Mouse (Mus musculus): ENCODE results near the gene Smarcc2. TPM values are rescaled to one million over a fixed set of nuclear protein-coding genes. Genes with fewer than 3 reads are reported as not detected.
A peak's percentile ranks its signal among the peaks of the same experiment; 100 is the strongest.
"Not testable (repeated sequence)": the region's sequence is repeated elsewhere in the genome, so short reads cannot be mapped to it uniquely, and the experiment has no call there.

Gene Smarcc2
- total RNA-seq, 4 experiments from 2014 or later: 45.6 to 53.3 (median 49.5) TPM

DNA sequence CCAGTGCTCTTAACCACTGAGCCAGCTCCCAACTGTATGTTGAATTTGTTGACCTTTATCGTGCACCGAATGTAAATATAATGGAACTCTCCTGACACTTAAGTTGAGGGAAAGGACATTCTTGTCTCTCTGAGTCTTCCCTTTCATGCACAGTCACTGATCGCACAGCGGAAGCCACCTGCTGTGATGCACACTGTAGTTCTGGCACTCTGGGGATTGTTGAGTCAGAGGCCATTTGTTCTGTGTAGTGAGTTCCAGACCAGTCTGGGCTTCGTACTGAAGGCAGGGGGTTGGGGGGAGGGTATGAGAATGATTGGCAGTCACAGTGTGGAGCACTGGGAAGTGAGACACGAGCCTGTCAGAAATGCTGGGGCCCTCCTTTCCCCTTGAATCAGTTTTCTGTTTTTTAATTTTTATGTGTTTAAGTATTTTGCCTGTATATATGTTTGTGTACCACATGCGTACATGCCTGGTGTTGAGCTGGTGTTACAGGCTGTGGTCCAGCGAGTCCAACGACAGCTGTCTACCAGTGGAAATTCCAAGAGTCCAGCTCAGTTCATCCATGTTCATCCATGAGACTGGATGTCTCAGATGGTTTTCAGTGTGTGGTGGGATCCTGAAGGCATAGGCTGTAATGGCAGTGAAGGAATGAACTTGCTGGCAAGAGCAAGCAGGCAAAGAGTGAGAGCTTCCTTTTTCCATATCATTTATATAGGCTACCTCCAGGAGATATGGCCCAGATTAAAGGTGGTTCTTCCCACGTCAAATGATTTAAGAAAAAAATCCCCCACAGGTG is 17.5 kb upstream of the Smarcc2 start:
- DNase-seq (ENCODE audit: low spot score in 2 of 2): no peak

DNA sequence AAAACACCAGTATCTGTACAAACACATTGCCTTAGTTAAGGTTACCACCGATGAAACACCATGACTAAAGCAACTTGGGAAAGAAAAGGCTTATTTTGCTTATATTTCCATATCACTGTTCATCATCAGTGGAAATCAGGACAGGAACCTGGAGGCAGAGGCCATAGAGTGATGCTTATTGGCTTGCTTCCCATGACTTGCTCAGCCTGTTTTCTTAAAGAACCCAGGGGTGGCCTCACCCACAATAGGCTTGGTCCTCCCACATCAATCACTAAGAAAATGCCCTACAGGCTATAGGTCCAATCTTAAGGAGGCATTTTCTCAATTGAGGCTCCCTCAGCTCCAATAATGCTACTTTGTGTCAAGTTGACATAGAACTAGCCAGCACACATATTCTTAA is 16.3 kb upstream of the Smarcc2 start:
- no peak for DNase-seq (ENCODE audit: low spot score in 2 of 2)

DNA sequence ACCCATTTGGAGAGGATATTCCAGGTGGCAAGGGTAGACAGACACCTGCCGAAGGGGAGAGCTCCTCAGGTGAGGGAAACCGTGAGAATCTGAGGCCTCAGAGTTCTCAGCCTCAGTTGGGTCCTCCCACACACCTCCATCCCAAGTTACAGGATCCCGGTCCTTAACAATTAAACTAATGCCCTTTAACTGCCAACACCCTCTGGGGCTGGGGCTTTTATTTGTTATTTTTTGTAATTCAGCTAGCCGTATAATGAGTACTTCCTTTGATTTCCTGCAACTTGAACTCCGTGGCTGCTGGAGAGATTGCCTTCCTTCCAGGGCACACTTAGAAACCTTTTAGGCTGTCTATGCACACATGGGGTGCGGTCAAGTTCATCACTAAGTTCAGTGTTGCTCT is 14.7 kb upstream of the Smarcc2 start:
- no peak for DNase-seq (ENCODE audit: low spot score in 2 of 2)

DNA sequence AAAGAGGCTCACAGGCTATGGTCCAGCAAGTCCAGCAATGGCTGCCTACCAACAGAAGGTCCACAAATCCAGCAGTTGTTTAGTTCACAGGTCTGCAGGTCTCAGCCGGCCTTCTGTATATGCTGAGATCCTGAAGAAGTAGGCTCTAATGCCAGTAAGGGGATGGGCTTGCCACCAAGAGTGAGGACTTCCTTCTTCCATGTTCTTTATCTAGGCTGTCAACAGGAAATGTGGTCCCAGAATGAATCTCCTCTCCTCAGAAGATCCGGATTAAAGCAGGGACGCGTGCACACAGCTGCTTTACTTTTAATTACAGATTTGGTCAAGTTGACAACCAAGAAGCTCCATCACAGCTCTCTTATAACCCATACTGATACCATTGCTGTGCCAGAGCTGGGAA is 13.6 kb upstream of the Smarcc2 start:
- DNase-seq (ENCODE audit: low spot score in 2 of 2): no peak

DNA sequence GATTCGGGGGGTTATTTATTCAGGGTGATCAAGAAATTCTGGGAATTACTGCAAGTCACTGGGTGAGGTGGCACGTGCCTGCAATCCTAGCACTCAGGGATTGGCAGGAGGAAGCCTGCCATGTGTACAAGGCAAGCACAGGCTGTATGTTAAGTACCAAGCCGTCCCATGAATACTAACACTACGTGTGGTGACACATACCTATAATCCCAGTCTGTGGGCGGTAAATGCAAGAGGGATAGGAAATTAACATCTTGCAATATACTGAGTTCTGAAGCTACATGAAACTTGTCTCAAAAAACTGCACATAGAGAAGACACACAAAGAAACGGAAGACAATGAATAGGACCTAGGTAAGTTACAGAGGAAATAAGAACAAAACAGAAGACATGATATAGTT is 8.0 kb upstream of the Smarcc2 start:
- DNase-seq (ENCODE audit: low spot score in 2 of 2): no peak

DNA sequence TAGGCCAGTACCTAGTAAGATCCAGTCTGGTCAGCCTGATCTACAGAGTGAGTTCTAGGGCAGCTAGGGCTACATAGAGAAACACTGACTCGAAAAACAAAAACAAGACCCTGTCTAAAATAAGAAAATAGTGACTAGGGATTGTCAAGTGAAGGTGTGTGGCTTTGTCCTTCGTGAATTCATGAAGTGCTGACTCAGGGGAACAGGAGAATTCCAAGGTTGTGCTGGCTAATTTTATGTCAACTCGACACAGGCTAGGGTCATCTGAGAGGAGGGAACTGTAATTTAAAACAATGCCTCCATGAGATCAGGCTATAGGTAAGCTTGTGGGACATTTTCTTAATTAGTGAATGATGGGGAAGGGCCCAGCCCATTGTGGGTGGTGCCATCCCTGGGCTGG is 4.6 kb upstream of the Smarcc2 start:
- DNase-seq (ENCODE audit: low spot score in 2 of 2): no peak

DNA sequence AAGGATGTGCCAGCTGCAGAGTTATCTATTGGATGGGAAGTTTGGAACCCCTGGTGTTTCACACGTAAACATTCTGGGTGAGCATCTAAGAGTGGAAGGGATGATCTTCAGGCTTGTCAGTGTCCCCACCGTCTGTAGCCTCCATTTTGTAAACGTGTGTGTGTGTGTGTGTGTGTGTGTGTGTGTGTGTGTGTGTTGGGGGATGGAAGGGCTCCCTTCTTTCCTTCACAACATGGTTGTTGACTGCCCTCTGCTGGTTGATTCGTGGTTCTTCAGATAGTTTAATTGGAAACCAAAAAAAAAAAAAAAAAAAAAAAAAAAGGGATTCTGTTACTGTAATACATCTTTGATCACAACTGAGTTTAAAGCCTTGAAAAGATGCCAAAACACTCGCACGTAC is 3.8 kb upstream of the Smarcc2 start:
- peak; percentile 38 to 54 for DNase-seq (ENCODE audit: low spot score in 2 of 2)

DNA sequence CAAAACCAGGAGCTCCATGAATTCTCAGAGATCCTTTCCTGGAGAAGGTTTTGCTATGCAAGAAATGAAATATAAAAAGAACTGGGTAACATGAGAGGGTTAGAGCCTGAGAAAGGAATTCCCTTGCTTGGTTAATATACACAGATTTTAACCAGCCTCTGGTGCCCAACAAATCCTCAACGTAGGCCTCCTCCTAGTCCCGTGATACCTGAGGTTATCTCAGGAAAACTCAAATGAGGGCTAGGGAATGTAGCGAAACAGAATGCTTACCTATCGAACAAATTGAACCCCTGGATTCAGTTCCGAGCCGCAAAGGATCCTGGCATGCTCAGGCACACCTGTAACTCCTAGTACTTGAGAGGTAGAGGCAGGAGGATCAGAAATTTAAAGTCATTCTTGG is 1.4 kb upstream of the Smarcc2 start:
- no peak for DNase-seq (ENCODE audit: low spot score in 2 of 2)

DNA sequence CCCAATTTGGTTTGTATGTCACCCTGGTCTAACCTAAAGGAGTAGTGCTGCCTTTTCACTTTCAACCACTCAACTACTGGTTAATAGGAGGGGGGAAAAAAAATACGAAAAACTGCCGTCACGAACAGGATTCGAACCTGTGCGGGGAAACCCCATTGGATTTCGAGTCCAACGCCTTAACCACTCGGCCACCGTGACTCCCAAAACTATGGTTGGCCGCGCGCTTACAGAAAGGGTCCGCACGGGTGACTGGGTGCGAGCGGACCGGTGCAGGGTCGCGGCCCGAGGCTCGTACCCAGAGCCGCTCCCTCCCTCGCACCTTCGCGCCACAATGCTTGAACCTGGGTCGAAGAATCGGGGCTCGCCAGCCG is 715 bp upstream of the Smarcc2 start:
- DNase-seq (ENCODE audit: low spot score in 2 of 2): peak; percentile 81 to 83

DNA sequence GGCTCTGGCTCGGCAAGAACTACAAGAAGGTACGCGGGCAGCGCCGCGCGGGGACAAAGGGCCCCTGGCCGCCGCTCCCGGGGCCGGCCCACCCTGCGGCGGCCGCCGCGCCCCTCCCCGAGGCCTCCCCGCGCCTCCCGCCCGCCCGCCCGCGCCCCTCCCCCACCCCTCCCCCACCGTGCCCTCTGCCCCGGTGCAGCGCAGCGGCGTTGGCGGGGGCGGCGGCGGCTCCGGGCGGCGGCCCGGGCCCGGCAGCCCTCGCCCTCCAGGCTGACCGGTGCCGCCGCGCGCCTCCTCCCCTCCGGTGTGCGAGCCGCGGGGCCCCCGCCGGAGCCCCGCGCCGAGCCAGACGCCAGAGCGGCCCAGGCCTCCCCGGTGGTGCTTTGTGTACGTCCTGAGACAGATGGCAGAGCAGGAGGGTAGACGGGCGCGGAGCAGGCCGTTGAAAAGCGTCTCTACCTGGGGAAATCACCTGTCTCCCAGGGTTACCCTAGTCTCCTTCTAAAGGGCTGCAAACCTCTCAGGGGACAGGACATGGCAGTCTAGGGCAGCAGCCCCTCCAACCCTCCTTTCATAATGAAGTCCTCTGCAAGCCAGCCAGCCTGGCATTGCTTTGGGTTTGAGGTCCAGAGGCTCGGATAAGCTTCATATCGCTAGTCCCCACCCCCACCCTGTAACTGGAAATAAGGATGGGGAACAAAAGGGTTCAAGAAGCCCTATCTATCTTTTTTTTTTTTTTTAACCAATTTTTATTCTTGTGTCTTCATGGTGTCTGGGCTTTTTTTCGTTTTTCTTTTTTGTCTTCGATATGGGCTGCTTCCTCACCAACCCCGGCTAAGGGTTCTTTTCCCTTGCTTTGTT is 591 bp downstream of the Smarcc2 start:
- DNase-seq (ENCODE audit: low spot score in 2 of 2): no peak

DNA sequence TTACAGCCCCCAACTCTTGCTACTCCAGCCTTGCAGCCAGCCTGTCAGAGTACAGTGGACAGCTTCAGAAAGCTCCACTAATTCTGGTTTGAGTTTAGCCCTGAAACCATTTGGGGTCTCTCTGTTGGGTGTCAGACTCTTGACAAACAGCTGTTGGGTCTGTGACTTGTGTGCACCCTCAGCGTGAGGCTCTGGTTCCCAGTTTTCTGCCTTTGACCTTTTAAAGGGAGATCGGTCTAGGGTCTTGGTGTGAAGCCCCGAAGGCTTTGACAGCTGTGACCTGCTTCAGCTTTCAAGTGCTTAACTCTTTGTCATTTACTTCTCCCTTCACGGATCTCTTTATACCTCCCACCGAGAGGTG is 1.2 kb downstream of the Smarcc2 start:
- DNase-seq (ENCODE audit: low spot score in 2 of 2): no peak

DNA sequence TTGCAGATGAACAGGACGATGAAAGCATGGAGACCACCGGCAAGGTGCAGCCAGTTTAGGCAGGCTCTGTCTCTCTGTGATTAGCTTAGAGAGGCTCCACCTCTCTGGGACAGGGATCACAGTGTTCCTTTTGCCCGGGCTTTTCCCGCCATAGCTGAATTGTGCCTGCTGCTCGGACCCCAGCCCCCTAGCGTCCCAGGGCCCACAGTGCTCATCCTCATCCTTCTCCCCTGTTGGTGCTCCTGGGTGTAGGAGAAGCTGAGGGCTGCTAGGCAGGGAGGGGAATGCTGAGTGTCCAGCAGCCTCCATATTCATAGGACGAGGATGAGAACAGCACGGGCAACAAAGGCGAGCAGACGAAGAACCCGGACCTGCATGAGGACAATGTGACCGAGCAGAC is 15.3 kb downstream of the Smarcc2 start:
- no peak for DNase-seq (ENCODE audit: low spot score in 2 of 2)

DNA sequence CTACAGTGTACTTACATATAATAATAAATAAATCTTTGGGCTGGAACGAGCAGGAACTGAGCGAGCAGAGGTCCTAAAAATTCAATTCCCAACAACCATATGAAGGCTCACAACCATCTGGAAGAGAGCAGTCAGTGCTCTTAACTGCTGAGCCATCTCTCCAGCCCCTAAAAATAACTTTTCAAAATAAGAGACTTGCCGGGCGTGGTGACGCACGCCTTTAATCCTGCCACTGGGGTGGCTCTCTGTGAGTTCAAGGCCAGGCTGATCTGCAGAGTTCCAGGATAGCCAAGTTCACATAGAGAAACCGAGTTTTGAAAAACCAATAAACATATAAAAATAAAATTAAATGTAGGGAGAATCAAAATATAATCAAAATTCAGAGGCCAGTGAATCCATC is 27.3 kb downstream of the Smarcc2 start:
- DNase-seq (ENCODE audit: low spot score in 2 of 2): no peak

DNA sequence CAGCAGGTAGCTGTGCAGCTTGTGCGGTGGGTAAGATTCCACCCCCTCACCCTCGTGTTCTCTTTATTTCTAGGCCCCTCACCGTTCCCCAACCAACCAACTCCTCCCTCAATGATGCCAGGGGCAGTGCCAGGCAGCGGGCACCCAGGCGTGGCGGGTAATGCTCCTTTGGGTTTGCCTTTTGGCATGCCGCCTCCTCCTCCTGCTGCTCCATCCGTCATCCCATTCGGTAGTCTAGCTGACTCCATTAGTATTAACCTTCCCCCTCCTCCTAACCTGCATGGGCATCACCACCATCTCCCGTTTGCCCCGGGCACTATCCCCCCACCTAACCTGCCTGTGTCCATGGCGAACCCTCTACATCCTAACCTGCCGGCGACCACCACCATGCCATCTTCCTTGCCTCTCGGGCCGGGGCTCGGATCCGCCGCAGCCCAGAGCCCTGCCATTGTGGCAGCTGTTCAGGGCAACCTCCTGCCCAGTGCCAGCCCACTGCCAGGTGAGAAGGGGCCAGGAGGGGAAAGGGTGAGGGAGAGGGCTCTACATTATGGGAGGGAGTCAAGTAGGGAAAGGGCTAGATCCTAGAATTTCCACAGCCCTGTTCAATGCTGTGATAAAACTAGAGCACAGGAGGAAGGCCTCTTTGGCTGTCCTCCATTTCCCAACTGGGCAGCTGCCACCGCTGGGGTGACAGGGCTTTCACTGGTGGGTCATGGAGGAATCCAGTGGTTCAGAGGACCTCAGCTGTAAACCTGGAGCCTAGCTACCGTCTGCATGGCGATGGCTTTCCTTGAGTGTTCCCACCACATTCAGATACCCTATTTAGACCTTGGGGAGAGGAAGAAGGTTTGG is 29.0 kb downstream of the Smarcc2 start:
- no peak for DNase-seq (ENCODE audit: low spot score in 2 of 2)

DNA sequence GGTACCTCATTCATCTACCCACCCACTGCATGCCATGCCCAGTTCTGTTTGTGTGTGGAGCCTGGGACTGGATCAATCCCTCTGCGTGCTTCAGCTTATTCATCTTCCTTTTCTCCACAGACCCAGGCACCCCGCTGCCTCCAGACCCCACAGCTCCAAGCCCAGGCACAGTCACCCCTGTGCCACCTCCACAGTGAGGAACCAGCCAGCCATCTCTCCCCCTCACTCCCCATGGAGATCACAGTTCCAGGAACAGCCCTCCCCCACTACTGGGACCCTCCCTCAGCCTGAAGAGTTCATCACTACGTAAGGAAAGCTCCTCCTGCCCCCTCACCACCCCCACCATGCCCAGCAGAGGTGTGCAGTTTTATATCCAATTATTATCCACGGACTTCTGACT is 29.7 kb downstream of the Smarcc2 start:
- no peak for DNase-seq (ENCODE audit: low spot score in 2 of 2)

DNA sequence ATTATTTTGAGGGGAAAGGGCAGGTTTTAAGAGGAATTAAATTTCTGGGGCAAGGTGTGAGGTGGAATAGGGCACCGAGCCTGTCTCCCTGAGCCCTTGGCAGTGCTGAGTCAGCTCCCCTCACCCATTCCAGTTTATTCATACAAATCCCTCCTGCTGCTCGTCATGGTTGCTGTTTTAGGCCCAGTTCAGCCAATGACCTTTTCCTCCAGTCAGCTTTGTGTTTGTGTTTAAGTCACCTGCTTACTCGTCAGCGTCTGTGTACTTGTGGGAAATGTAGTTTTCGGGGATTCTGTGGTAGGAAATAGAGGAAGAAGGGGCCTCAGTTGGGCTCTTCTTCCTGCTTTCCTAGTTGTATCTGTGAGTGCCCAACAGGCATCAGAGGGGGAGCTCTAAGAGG is 30.3 kb downstream of the Smarcc2 start:
- DNase-seq (ENCODE audit: low spot score in 2 of 2): no peak

DNA sequence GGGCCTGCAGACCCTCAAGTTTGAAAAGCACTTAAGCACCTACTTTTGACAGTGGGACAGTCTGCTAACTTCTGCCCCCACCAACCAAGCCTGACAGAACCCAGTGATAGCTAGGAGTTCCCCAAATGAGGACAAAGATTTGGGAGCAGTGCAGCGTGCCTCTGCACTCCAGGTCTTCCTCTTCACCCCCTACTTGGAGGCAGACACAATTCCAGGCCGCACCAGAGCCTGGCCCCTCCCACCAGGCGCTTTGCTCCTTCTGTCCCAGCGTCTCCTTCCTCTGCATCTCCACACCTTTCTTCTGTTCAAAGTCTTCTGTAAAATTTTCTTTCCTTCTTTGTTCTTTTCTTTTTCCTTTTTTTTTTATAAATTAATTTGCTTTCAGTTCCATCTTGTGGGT is 30.7 kb downstream of the Smarcc2 start:
- DNase-seq (ENCODE audit: low spot score in 2 of 2): no peak

DNA sequence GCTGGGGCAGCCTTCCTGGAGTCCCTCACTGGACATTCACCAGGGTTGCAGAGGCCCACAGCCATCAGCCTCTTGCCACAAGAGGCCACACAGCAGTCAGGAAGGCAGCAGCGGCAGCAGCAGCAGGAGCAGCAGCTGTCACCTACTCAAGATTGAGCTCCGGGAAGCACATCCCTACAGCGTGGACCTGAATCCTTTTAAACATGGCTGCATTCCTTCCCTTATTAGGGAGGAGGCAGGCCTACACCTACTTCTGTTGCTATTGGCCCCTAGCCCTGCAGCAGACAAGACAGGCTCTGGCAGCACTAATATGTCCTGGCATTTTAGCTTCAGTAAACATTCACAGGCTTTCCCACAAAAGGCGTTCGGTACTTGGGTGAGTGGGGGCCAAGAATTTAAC is 31.2 kb downstream of the Smarcc2 start:
- no peak for DNase-seq (ENCODE audit: low spot score in 2 of 2)

DNA sequence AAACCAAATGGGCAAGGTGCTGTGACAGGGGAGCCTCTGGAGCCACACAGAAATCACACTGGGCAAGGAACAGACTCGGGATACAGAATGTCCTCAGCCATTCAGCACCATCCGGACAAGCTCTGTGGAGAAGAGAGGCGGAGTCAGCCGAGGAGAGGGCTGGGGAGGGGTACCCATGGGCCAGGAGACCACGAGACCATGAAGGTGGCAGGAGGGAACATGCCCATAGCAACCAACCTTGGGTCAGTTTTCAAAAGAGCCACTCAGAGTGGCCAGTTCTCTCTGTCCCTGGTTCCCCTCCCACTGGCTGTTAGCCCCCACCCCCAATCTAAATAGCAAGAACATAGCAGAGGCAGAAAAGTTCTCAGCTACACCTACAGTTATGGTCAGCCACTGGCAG is 31.9 kb downstream of the Smarcc2 start:
- no peak for DNase-seq (ENCODE audit: low spot score in 2 of 2)

DNA sequence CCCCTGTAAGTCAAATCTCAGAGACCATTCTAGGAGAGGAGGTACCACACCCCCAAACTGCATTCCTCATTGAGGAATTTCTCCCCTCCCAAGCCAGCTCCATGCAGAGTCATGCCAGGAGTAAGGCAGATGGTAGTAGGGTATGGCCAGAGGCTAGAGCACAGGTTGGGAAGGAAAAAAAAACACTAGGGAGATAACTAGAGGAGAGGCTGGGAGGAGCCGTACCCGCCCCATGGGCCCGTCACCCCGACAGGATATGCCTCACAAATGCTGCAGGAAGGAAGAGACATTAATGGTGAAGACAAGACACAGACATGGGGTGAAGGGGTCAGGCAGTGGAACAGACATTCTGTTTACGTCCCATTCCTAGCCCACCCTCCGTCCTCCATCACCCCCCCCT is 32.4 kb downstream of the Smarcc2 start:
- no peak for DNase-seq (ENCODE audit: low spot score in 2 of 2)

DNA sequence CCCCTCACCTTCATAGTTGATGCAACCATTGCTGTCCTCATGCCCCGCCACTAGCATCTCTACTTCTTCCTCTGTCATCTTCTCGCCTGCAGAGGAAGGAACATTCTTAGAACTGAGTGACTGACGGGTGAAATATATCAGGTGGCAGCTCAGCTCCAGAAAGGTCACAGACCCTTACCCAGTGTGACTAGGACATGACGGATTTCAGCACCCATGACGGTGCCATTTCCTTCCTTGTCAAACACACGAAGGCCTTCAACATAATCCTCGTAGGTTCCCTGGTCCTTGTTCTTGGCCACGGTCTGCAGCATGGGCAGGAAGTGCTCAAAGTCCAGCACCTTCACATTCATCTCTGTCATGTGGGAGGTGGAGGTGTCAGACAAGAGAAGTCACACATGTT is 33.0 kb downstream of the Smarcc2 start:
- not testable (repeated sequence) for DNase-seq (ENCODE audit: low spot score in 2 of 2)
